Mouse (Mus musculus) liver, embryonic 12.5 days (tissue): ENCODE data around the gene Zfp511. TPM values are rescaled to one million over a fixed set of nuclear protein-coding genes. Genes with fewer than 3 reads are reported as not detected.

ENCODE experiments used
- ATAC-seq: fragments of 200-750 bp; cut with Nextera tagmentation; 2 replicates; pipeline ENCODE4 v1.8.0; 2017; ENCODE audit warnings: moderate number of reproducible peaks, mild to moderate bottlenecking, moderate library complexity
- H3K27ac ChIP-seq: fragments of 300-500 bp; sonication (generic); 2 replicates; pipeline ENCODE4 v1.5.1; 2016; ENCODE audit warnings: mild to moderate bottlenecking
- H3K27me3 ChIP-seq: fragments of 300-500 bp; sonication (generic); replicated peaks from 2 replicates; pipeline ENCODE4 v1.6.1; 2016; ENCODE audit warnings: mild to moderate bottlenecking, moderate library complexity
- H3K36me3 ChIP-seq: fragments of 300-500 bp; sonication (generic); 2 replicates; pipeline ENCODE4 v1.6.1; 2016; ENCODE audit warnings: mild to moderate bottlenecking, moderate library complexity
- H3K4me1 ChIP-seq: fragments of 300-500 bp; sonication (generic); 2 replicates; pipeline ENCODE4 v1.6.1; 2016
- H3K4me2 ChIP-seq: fragments of 300-500 bp; sonication (generic); 2 replicates; pipeline ENCODE4 v1.6.1; 2016; ENCODE audit warnings: mild to moderate bottlenecking, moderate library complexity
- H3K4me3 ChIP-seq: fragments of 300-500 bp; sonication (generic); 2 replicates; pipeline ENCODE4 v1.5.1; 2016; ENCODE audit warnings: mild to moderate bottlenecking, moderate library complexity
- H3K9ac ChIP-seq: fragments of 300-500 bp; sonication (generic); 2 replicates; pipeline ENCODE4 v1.6.1; 2016; ENCODE audit warnings: mild to moderate bottlenecking, moderate library complexity
- H3K9me3 ChIP-seq: fragments of 300-500 bp; sonication (generic); replicated peaks from 2 replicates; pipeline ENCODE4 v1.6.1; 2016; ENCODE audit warnings: mild to moderate bottlenecking, moderate library complexity
- WGBS: fragments of 180-500 bp; shearing (Covaris S2); methylation state at CpG from one replicate; pipeline ENCODE4 v1.1.7; 2016; ENCODE audit not compliant: insufficient replicate concordance; 5-methylcytosine and 5-hydroxymethylcytosine counted together
- microRNA-seq: library from miRNA; unstranded; fragments of <30 nt; microRNA quantifications from one replicate; pipeline ENCODE4, GENCODE M21; 2017
- polyA plus RNA-seq: library from polyadenylated mRNA; unstranded; fragments of >200 nt; fragmentation: Nextera tagmentation; extraction: Ambion mirVana; gene quantifications from 2 replicates; pipeline ENCODE4 v1.2.1, GENCODE M21; 2016

Gene Zfp511
- polyA plus RNA-seq, 1 experiment from 2014 or later: 28.7 TPM

DNA sequence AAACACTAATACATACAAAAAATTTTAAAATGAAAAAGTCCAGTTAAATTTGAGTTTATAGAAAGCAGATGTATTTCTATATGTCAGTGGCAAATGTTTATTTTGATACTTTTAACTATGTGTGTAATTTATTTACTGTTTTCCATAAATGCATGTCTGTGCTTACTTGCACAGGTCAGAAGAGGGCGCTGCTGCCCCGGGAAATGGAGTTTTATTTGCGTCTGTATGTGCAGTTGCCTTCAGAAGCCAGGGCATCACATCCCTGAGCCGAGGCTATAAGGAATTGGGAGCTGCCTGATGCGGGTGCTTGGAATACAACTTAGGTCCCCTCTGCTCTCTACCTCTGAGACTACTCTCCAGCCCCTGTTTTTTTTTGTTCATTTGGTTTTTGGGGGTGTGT, 42.5 kb downstream of the Zfp511 start:
- 0 out of 2 replicates have a peak, but pooled peaks cover 4% of the 10 kb centered on the region for H3K4me1 ChIP-seq
- no peak overlapping the region for H3K27ac ChIP-seq
- 3% methylated on average over 5 of the region's 5 CpGs for WGBS
- ATAC-seq: no peak
- no peaks in the 10 kb centered on the region for H3K9me3 ChIP-seq
- no peak overlapping the region for H3K4me3 ChIP-seq
- no peak overlapping the region for H3K9ac ChIP-seq
- H3K27me3 ChIP-seq: peaks cover 44% of the 10 kb centered on the region
- H3K4me2 ChIP-seq: no peak overlapping the region
- no peaks in the 10 kb centered on the region for H3K36me3 ChIP-seq

DNA sequence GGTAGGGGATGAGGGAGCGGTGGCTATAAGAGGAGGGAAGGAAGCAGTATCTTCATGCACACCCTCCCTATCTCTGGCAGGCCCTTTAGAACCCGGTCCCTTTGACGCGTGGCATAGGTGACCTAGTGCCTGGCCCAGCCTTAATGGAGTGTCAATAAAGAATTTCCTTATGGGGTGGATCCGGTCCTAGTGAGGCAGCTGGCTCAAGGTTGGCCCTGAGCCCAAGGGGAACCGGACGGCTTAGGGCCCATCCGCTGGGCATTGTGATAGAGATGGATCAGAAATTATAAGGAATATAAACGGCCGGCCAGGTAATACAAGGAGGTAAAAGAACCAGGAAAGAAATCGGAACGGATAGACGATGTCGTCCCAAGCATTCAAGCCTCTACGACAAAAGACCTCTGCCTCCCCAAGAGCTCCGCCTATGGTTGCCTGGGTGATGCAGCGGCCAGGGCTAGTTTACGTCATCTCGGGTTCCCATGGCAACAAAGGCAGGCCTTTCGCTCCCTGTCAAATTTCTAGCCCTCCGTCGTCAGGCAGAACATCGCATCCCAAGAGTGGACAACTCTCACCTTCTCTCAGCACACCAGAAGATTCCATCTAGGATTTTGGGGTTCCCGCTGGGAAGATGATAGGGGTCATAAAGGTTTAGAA, 44.4 kb downstream of the Zfp511 start:
- peaks cover 44% of the 10 kb centered on the region for H3K27me3 ChIP-seq
- H3K4me1 ChIP-seq: 0 out of 2 replicates have a peak, but pooled peaks cover 4% of the 10 kb centered on the region
- H3K9ac ChIP-seq: no peak overlapping the region
- no peak overlapping the region for H3K4me3 ChIP-seq
- peak; percentile 43; the same call in 1 of the 2 replicates for ATAC-seq
- no peak overlapping the region for H3K27ac ChIP-seq
- 6% methylated on average over 24 of the region's 24 CpGs for WGBS
- no peaks in the 10 kb centered on the region for H3K9me3 ChIP-seq
- H3K4me2 ChIP-seq: no peak overlapping the region
- H3K36me3 ChIP-seq: no peaks in the 10 kb centered on the region

DNA sequence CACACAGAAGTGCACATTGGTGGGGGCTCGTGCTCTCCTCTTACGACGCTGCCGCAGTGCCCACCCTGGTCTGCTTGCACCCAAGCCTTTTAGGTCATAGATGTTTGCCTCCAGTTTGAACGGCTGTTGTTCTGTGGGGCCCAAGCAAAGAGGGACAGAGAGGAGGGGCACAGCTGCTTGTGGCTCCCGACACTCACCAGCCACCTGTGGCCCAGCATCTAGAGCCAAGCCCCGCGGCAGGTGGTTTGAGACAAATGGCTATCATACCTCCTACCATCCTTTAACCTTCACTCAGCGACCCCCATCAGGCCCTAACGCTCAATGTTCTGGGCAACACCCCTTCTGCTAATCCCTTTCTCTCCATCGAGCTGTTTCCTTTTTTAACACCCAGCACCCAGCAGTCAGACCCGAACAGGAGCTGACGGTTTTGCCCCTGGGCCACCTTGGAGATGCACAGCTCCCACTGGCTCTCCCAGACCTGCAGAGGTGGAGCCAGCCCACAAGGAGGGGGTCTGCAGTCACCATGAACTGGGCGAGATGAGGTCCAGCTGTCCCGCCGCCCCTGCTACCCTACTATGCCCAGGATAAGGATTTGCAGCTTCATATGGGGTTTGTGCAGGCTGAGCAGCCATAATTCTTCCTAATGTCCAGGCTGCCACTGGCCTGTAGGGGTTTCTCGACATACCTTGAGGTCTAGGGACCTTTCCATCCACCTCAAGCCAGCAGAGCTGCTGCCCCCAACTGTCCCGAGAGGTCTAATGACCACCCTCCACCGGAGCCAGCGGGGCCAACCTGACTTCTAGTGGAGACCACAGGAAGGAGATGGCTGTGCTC, 45.4 kb downstream of the Zfp511 start:
- WGBS: 26% methylated on average over 20 of the region's 20 CpGs
- Histone ChIP-seq H3K27ac (no peak overlapping the region), H3K9ac (no peak overlapping the region), H3K36me3 (no peaks in the 10 kb centered on the region), H3K9me3 (no peaks in the 10 kb centered on the region), H3K27me3 (peaks cover 44% of the 10 kb centered on the region), H3K4me3 (no peak overlapping the region), H3K4me1 (0 out of 2 replicates have a peak, but pooled peaks cover 4% of the 10 kb centered on the region), H3K4me2 (no peak overlapping the region)
- peak; percentile 10; the same call in 1 of the 2 replicates for ATAC-seq

DNA sequence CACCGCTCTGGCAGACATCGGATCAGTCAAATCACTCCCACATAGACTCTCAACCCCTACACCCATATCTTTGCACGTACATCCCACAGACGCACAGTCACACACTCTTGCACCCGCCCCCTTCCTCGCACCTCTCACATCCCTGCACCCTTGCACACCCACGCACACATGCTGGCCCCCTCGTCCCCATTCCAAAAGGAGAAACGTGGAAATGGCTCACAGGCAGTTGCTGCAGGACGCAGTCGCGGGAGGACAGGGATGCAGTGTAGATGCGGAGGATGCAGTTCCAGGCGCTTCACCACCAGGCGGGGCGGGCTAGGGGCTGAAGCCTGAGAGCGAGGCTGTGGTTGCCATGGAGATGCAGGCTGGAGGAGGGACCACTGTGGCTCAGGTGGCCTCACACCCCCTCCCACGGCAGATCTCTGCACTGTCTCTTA, 46.1 kb downstream of the Zfp511 start, which contains the start of gene Caly:
TSS of gene Caly (minus strand) at position 307 of the 437 bp plus-strand sequence.
- Histone ChIP-seq H3K4me1 (0 out of 2 replicates have a peak, but pooled peaks cover 4% of the 10 kb centered on the region), H3K36me3 (no peaks in the 10 kb centered on the region), H3K27ac (no peak within 1 kb of the TSS), H3K9ac (no peak within 1 kb of the TSS), H3K27me3 (peaks cover 44% of the 10 kb centered on the region), H3K4me2 (no peak within 1 kb of the TSS), H3K4me3 (no peak within 1 kb of the TSS), H3K9me3 (no peaks in the 10 kb centered on the region)
- peak; percentile 35; the same call in 1 of the 2 replicates for ATAC-seq
- 10% methylated on average over 18 of the region's 18 CpGs for WGBS

Small RNA genes within 50 kb of the gene (microRNA-seq; reads per million reads assigned to microRNA genes)
- gene Mir7062: not detected

Other genes starting within 250 kb of the Zfp511 start
- gene Adgra1, start 202.2 kb upstream of the Zfp511 start, polyA plus RNA-seq: 0.20 and 0.28 TPM in 2 replicates
- gene Kndc1, start 141.7 kb upstream of the Zfp511 start, polyA plus RNA-seq: 0.05 TPM in 1 of 2 replicates, not detected in the other
- gene Utf1, start 92.6 kb upstream of the Zfp511 start, polyA plus RNA-seq: not detected in 2 replicates
- gene 6430531B16Rik, start 57.6 kb upstream of the Zfp511 start, polyA plus RNA-seq: not detected in 2 replicates
- 0.61 and 0.83 TPM in 2 replicates for gene Adam8, start 43.8 kb upstream of the Zfp511 start, polyA plus RNA-seq
- 36.6 and 38.3 TPM in 2 replicates for gene Tubgcp2, start 278 bp downstream of the Zfp511 start, polyA plus RNA-seq
- gene Msx3, start 12.7 kb downstream of the Zfp511 start, polyA plus RNA-seq: not detected in 2 replicates
- gene Caly, start 46.2 kb downstream of the Zfp511 start, polyA plus RNA-seq: 0.33 and 0.38 TPM in 2 replicates
- not detected in 2 replicates for gene Prap1, start 57.0 kb downstream of the Zfp511 start, polyA plus RNA-seq
- gene Fuom, start 66.0 kb downstream of the Zfp511 start, polyA plus RNA-seq: 7.4 and 7.6 TPM in 2 replicates
- gene Paox, start 79.4 kb downstream of the Zfp511 start, polyA plus RNA-seq: 11.0 and 11.5 TPM in 2 replicates
- 78.4 and 78.7 TPM in 2 replicates for gene Echs1, start 80.1 kb downstream of the Zfp511 start, polyA plus RNA-seq
- gene Mtg1, start 101.2 kb downstream of the Zfp511 start, polyA plus RNA-seq: 25.4 and 25.6 TPM in 2 replicates
- gene Sprn, start 118.5 kb downstream of the Zfp511 start, polyA plus RNA-seq: 0.04 TPM in 1 of 2 replicates, not detected in the other
- not detected in 2 replicates for gene Olfr522, start 128.4 kb downstream of the Zfp511 start, polyA plus RNA-seq
- not detected in 2 replicates for gene Olfr523, start 136.8 kb downstream of the Zfp511 start, polyA plus RNA-seq
- gene Olfr524, start 169.6 kb downstream of the Zfp511 start, polyA plus RNA-seq: not detected in 2 replicates
- 0.08 TPM in 1 of 2 replicates, not detected in the other for gene Cd163l1, start 181.9 kb downstream of the Zfp511 start, polyA plus RNA-seq
- not detected in 2 replicates for gene 5830411N06Rik, start 210.9 kb downstream of the Zfp511 start, polyA plus RNA-seq